Mouse (Mus musculus): ENCODE measurements around the gene Rprd1b.

GRCm38 (mm10) chr2:158128461-158129130 lies 100.3 kb downstream of the Rprd1b start:
- TF ChIP-seq CTCF (conservative IDR thresholded peaks at IDR 0.05; ENCODE audit: insufficient read depth, insufficient read length, low read depth, low read length) (no peak), POLR2A (IDR thresholded peaks at IDR 0.05; ENCODE audit: low read depth, low read length) (no peak)

All from kidney, adult 2 months (tissue).